Mouse (Mus musculus) WW6 (cell line): Measurements from ENCODE around the gene Khdc4.
"Not testable (repeated sequence)": the region's sequence is repeated elsewhere in the genome, so short reads cannot be mapped to it uniquely, and the experiment has no call there.

Experiments used
- DNase-seq: peaks from one replicate; pipeline ENCODE4 v3.0.0-alpha.2; 2013; ENCODE audit warnings: low read depth, low spot score

Gene Khdc4

GRCm38 (mm10) chr3:88655619-88656018 lies 30.0 kb upstream of the Khdc4 start:
- DNase-seq: no peak

- no peak for DNase-seq
These were observed 27.0 kb upstream of the Khdc4 start for GRCm38 (mm10) chr3:88658441-88659127.

GRCm38 (mm10) chr3:88659798-88660197 lies 25.8 kb upstream of the Khdc4 start:
- no peak for DNase-seq

GRCm38 (mm10) chr3:88664095-88664494 lies 21.5 kb upstream of the Khdc4 start:
- no peak for DNase-seq

DNA sequence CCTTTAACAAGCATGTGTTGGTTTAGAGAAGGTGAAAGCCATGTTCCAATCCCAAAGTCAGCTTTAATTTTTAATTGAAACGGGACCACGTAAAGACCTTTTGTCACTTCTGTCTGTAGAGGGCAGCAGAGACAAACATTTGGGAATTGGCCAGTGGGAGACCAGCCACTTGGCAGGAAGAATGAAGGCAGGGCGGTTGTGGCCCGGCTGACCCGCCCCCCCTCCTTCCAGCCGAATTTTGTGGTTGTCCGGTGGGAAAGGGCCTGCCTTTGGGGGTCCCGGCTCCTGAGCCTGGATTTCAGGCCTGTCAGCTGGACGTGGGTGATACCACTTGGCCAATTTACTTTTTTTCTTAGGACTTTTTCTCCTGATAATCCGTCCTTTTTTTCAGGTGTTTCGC lies 8.2 kb upstream of the Khdc4 start:
- DNase-seq: peak; percentile 39

GRCm38 (mm10) chr3:88683814-88684213 lies 1.8 kb upstream of the Khdc4 start:
- DNase-seq: no peak

DNA sequence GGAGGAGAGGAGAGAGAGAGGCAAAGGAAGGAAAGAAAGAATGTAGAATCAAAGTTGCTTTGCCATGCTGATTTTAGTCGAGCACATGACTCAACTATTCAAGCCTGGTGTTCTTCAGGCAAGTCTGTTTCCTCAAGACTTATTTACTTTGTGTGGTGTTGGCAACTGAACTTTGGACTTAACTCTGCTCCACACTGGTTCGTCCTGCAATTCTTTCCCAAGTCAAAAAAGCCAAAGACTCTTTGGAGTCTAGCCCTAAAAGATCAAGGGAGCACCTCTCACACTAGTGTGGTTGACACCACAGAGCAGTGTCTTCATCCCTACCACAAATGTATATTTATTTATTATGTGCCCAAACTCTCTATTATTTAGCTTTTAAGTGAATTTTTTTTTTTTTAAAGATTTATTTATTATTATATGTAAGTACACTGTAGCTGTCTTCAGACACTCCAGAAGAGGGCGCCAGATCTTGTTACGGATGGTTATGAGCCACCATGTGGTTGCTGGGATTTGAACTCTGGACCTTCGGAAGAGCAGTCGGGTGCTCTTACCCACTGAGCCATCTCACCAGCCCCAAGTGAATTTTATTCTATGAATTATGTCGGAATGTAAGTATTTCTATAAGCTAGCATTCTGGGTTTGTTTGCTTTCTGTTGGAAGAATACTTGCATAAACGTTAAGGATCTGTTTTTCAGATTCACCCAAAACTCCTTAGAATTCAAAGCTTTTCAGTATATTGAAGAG lies 1.2 kb upstream of the Khdc4 start:
- no peak for DNase-seq

GRCm38 (mm10) chr3:88685958-88686451 lies 402 bp downstream of the Khdc4 start:
- peak; percentile 47 for DNase-seq

DNA sequence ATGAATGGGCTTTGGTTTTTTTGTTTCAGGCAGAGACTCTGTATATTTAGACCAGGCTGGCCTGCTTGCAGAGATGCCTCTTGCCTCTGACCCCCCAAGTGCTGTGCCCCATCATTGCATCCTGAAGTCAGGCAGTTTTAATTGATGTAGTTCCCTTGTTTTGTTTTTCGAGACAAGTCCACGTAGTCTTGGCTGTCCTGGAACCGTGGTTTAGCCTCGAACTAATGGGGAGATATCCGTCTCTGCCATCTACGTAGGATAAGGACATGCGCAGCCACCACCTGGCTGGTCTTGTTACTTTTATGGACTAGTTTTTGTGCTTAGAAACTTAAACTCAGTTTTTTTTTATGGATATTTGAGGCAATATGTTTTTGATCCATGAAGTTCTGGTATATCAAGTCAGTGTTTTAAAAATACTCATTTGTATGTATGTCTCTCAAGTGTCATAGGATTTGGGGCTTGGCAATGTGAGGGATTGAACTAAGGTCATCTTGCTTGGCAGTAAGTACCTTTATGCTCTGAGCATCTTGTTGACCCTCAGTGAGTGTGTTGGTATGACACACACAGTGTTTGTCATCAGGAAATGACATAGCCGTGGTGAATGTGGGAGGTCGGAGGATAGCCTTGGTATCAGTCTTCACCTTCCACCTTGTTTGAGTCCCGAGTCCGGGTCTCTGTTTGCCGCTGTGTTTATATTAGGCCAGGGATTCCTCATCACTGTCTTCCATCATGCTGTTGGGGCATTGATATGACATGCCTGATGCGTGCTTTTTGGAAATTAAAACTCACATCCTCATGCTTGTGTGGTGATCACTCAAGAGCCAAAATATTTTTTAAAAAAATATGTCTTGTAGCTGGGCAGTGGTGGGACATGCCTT lies 1.4 kb downstream of the Khdc4 start:
- DNase-seq: no peak

DNA sequence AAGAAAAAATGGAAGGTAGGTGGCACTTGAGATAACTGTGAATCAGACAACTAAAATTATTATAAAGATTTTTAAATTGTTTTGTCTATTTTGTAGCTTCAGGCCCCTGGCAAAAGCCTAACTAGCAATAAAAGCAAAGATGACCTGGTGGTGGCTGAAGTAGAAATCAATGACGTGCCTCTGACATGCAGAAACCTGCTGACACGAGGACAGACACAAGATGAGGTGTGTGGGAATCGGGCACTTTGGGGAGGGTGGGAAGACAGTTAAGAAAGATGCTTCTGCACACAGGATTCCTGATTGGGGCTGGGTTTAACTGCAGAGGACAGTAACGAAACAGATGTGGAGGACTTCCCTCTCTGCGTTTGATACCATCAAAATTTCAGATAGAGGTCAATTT lies 3.5 kb downstream of the Khdc4 start:
- DNase-seq: no peak

- no peak for DNase-seq
These were observed 9.9 kb downstream of the Khdc4 start for GRCm38 (mm10) chr3:88695545-88695944.

GRCm38 (mm10) chr3:88698051-88698450 lies 12.4 kb downstream of the Khdc4 start:
- no peak for DNase-seq

GRCm38 (mm10) chr3:88698834-88699233 lies 13.2 kb downstream of the Khdc4 start:
- no peak for DNase-seq

GRCm38 (mm10) chr3:88700247-88700646 lies 14.6 kb downstream of the Khdc4 start:
- DNase-seq: no peak

GRCm38 (mm10) chr3:88701222-88701621 lies 15.6 kb downstream of the Khdc4 start:
- DNase-seq: no peak

- DNase-seq: no peak
These were observed 28.1 kb downstream of the Khdc4 start for GRCm38 (mm10) chr3:88713709-88714108.

GRCm38 (mm10) chr3:88714725-88715124 lies 29.1 kb downstream of the Khdc4 start:
- no peak for DNase-seq

DNA sequence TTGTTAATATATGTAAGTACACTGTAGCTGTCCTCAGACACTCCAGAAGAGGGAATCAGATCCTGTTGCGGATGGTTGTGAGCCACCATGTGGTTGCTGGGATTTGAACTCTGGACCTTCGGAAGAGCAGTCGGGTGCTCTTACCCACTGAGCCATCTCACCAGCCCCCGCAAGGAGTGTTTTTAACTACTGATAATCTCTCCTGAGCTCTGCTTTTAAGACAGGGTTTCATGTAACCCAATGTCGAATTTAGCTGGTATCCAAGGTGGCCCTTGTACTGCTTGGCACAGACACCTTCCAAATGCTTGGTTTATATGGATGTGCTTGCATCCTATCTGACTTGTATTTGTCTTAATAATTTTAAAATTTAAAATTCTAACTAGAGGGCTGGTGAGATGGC lies 30.1 kb downstream of the Khdc4 start:
- DNase-seq: not testable (repeated sequence)

DNA sequence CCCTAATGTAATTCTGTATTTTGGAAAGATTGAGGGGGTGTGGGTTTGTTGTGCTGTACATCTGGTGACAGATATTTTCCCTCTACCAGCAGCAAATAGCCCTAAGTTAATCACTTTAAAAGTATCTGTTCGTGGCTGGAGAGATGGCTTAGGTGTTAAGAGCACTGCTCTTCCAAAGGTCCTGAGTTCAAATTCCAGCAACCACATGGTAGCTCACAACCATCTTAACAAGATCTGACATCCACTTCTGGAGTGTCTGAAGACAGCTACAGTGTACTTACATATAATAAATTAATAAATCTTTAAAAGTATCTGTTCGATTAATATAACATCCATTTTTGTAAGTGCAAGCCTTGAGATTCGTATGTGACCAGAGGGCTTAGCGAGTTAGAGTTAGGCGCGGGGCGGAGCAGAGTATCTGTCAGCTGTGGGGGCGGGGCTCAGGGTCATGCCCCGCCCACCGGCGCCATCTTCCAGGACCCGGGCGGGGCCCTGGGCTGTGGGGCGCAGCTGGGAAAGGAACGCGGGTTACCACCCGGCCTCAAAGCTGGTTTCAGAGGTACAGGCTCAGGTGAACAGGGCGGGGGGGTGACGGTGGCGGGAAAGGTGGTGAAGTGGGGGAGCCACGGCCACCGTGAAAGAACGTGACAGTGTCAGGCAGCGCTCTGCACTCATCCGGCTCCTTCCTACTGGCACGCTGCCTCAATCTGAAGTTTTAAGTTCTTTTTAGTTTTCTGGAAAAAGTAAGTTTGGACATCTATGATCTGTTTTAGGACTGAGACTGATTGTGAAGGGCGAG lies 31.0 kb downstream of the Khdc4 start, which contains the start of gene Rit1:
Gene Rit1, plus strand, starts transcription at position 440 of the 799 bp plus-strand sequence.
- DNase-seq: peak; percentile 56

- no peak for DNase-seq
These were observed 31.7 kb downstream of the Khdc4 start for GRCm38 (mm10) chr3:88717198-88717798.

GRCm38 (mm10) chr3:88717831-88718230 lies 32.2 kb downstream of the Khdc4 start:
- no peak for DNase-seq
